Mouse (Mus musculus): Measurements from ENCODE around the gene Prickle1. TPM values are rescaled to one million over a fixed set of nuclear protein-coding genes. Genes with fewer than 3 reads are reported as not detected.

Prickle1 gene
- polyA plus RNA-seq, 1 experiment, result 7.4 TPM

DNA sequence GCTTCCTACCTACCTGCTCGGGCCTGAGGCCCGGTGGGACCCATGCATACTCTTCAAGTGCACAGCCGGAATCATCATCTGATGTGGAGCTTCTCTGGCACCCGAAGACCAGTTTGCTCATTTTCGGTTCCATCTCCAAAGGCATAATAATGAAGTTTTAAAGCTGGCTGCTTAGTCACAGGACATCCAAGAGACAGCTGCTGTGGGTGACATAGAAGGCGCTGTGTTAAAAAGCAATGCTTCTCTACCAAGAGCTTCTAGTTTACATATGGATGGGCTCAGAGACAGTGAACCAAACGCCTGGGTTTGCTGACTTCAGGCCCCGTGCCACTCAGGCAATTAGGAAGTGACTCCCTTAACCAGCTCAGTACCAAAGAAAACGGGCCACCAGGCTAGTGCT lies 83.3 kb downstream of the Prickle1 start:
- Histone ChIP-seq H3ac (ENCODE audit: control insufficient read depth, insufficient read length, low read depth) (no peak overlapping the region), H3K27me3 (ENCODE audit: control insufficient read depth, insufficient read depth, insufficient read length) (no peaks in the 10 kb centered on the region), H3K4me3 (ENCODE audit: insufficient read depth, poor library complexity, severe bottlenecking) (no peak overlapping the region), H3K79me2 (ENCODE audit: control insufficient read depth, insufficient read depth) (no peaks in the 10 kb centered on the region), H3K36me3 (ENCODE audit: control insufficient read depth, insufficient read depth) (no peaks in the 10 kb centered on the region), H3K79me3 (ENCODE audit: low read depth) (no peaks in the 10 kb centered on the region)
- TF ChIP-seq CTCF (IDR thresholded peaks at IDR 0.05; ENCODE audit: control insufficient read depth, insufficient read depth, insufficient read length) (no peak), CEBPB (IDR thresholded peaks at IDR 0.05; ENCODE audit: low read depth) (no peak), MYOD1 (IDR thresholded peaks at IDR 0.05; ENCODE audit: control insufficient read depth, insufficient read length, low read depth) (no peak), FOSL1 (IDR thresholded peaks at IDR 0.05; ENCODE audit: insufficient read depth, low read length, poor library complexity, severe bottlenecking) (no peak), USF1 (IDR thresholded peaks at IDR 0.05; ENCODE audit: low read depth) (no peak), MYOG (IDR thresholded peaks at IDR 0.05; ENCODE audit: control insufficient read depth, extremely low read depth, insufficient read length) (no peak), MAX (IDR thresholded peaks at IDR 0.05) (no peak)

DNA sequence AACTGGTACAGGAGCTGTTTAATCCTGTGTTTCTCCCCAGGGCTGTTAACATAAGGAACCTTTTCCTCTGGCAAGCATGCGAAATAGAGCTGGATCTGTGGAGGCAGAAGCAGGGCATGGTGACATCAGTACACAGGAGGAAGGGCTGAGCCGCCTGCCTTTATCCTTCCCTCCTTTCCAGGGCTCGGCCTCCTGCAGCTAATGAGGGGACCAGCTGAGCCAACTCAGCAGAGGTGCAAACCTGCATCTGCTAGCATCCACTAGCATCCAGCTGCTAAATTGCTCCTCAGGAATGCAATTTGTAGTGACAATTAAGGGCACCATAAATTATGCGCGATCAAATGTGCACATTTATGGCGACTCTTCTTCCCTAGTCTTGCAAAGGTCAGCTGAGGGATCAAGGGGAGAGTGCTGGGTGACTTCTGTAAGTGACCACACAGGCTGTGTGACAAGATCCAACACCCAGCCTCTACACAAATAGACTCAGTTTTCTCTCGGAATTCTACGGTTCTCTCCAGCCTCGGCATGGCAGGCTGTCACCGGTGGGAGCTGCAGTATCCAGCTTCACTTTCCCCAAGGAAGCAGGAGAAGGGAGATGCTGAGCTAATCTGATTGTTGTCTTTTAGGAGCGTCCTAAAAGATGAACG lies 84.9 kb downstream of the Prickle1 start:
- no peak overlapping the region for H3ac ChIP-seq (ENCODE audit: control insufficient read depth, insufficient read length, low read depth)
- no peaks in the 10 kb centered on the region for H3K79me3 ChIP-seq (ENCODE audit: low read depth)
- H3K36me3 ChIP-seq (ENCODE audit: control insufficient read depth, insufficient read depth), result no peaks in the 10 kb centered on the region
- no peaks in the 10 kb centered on the region for H3K79me2 ChIP-seq (ENCODE audit: control insufficient read depth, insufficient read depth)
- no peak overlapping the region for H3K4me3 ChIP-seq (ENCODE audit: insufficient read depth, poor library complexity, severe bottlenecking)
- TF ChIP-seq CTCF (IDR thresholded peaks at IDR 0.05; ENCODE audit: control insufficient read depth, insufficient read depth, insufficient read length) (no peak), CEBPB (IDR thresholded peaks at IDR 0.05; ENCODE audit: low read depth) (no peak), MYOG (IDR thresholded peaks at IDR 0.05; ENCODE audit: control insufficient read depth, extremely low read depth, insufficient read length) (no peak), FOSL1 (IDR thresholded peaks at IDR 0.05; ENCODE audit: insufficient read depth, low read length, poor library complexity, severe bottlenecking) (no peak), MAX (IDR thresholded peaks at IDR 0.05) (no peak), MYOD1 (IDR thresholded peaks at IDR 0.05; ENCODE audit: control insufficient read depth, insufficient read length, low read depth) (no peak), USF1 (IDR thresholded peaks at IDR 0.05; ENCODE audit: low read depth) (no peak)
- H3K27me3 ChIP-seq (ENCODE audit: control insufficient read depth, insufficient read depth, insufficient read length), result no peaks in the 10 kb centered on the region

- Histone ChIP-seq H3K79me2 (ENCODE audit: control insufficient read depth, insufficient read depth) (no peaks in the 10 kb centered on the region), H3K36me3 (ENCODE audit: control insufficient read depth, insufficient read depth) (peaks cover 21% of the 10 kb centered on the region), H3K27me3 (ENCODE audit: control insufficient read depth, insufficient read depth, insufficient read length) (no peaks in the 10 kb centered on the region), H3K79me3 (ENCODE audit: low read depth) (no peaks in the 10 kb centered on the region), H3K4me3 (ENCODE audit: insufficient read depth, poor library complexity, severe bottlenecking) (no peak overlapping the region), H3ac (ENCODE audit: control insufficient read depth, insufficient read length, low read depth) (no peak overlapping the region)
- TF ChIP-seq CEBPB (IDR thresholded peaks at IDR 0.05; ENCODE audit: low read depth) (no peak), FOSL1 (IDR thresholded peaks at IDR 0.05; ENCODE audit: insufficient read depth, low read length, poor library complexity, severe bottlenecking) (no peak), MYOD1 (IDR thresholded peaks at IDR 0.05; ENCODE audit: control insufficient read depth, insufficient read length, low read depth) (no peak), CTCF (IDR thresholded peaks at IDR 0.05; ENCODE audit: control insufficient read depth, insufficient read depth, insufficient read length) (no peak), USF1 (IDR thresholded peaks at IDR 0.05; ENCODE audit: low read depth) (no peak), MAX (IDR thresholded peaks at IDR 0.05) (no peak), MYOG (IDR thresholded peaks at IDR 0.05; ENCODE audit: control insufficient read depth, extremely low read depth, insufficient read length) (no peak)
Observed at GRCm38 (mm10) chr15:93504808-93505207, 90.9 kb downstream of the Prickle1 start.

DNA sequence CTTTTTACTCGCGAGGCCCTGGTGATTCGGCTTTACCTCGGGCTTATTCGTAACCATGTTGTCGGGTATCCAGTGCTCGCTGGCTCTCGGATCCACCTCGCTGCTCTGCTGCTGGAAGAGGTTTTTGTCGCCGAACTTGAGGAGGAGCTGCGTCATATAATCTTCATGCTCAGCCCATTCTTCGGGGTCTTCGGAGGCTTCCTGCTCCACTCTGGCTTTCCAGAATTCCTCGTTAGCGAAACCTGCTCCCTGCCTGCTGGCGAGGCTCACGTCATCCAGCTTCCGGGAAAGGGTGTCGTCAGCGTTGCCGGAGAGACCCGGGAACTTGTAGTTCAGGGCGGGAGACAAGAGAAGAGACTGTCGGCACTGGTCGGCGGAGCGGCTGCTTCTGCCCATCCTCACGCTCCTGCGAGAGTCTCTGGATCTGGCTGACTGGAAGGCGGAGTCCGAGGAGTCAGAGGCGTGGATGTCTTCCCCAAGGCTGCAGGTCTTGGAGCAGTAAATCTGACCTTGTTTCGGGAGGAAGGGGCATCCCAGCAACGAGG lies 92.4 kb downstream of the Prickle1 start:
- H3K4me3 ChIP-seq (ENCODE audit: insufficient read depth, poor library complexity, severe bottlenecking), result no peak overlapping the region
- peaks cover 33% of the 10 kb centered on the region for H3K36me3 ChIP-seq (ENCODE audit: control insufficient read depth, insufficient read depth)
- no peaks in the 10 kb centered on the region for H3K27me3 ChIP-seq (ENCODE audit: control insufficient read depth, insufficient read depth, insufficient read length)
- no peak overlapping the region for H3ac ChIP-seq (ENCODE audit: control insufficient read depth, insufficient read length, low read depth)
- TF ChIP-seq CTCF (IDR thresholded peaks at IDR 0.05; ENCODE audit: control insufficient read depth, insufficient read depth, insufficient read length) (no peak), USF1 (IDR thresholded peaks at IDR 0.05; ENCODE audit: low read depth) (no peak), MYOD1 (IDR thresholded peaks at IDR 0.05; ENCODE audit: control insufficient read depth, insufficient read length, low read depth) (no peak), MAX (IDR thresholded peaks at IDR 0.05) (no peak), FOSL1 (IDR thresholded peaks at IDR 0.05; ENCODE audit: insufficient read depth, low read length, poor library complexity, severe bottlenecking) (no peak), CEBPB (IDR thresholded peaks at IDR 0.05; ENCODE audit: low read depth) (no peak), MYOG (IDR thresholded peaks at IDR 0.05; ENCODE audit: control insufficient read depth, extremely low read depth, insufficient read length) (no peak)
- no peaks in the 10 kb centered on the region for H3K79me3 ChIP-seq (ENCODE audit: low read depth)
- no peaks in the 10 kb centered on the region for H3K79me2 ChIP-seq (ENCODE audit: control insufficient read depth, insufficient read depth)

- no peak for TF ChIP-seq MYOD1 (IDR thresholded peaks at IDR 0.05; ENCODE audit: control insufficient read depth, insufficient read length, low read depth)
- no peak for TF ChIP-seq CEBPB (IDR thresholded peaks at IDR 0.05; ENCODE audit: low read depth)
- TF ChIP-seq MAX (IDR thresholded peaks at IDR 0.05), result no peak
- no peak for TF ChIP-seq USF1 (IDR thresholded peaks at IDR 0.05; ENCODE audit: low read depth)
- no peak for TF ChIP-seq MYOG (IDR thresholded peaks at IDR 0.05; ENCODE audit: control insufficient read depth, extremely low read depth, insufficient read length)
- TF ChIP-seq FOSL1 (IDR thresholded peaks at IDR 0.05; ENCODE audit: insufficient read depth, low read length, poor library complexity, severe bottlenecking), result no peak
- TF ChIP-seq CTCF (IDR thresholded peaks at IDR 0.05; ENCODE audit: control insufficient read depth, insufficient read depth, insufficient read length), result no peak
- peaks cover 33% of the 10 kb centered on the region for H3K36me3 ChIP-seq (ENCODE audit: control insufficient read depth, insufficient read depth)
- no peak overlapping the region for H3K4me3 ChIP-seq (ENCODE audit: insufficient read depth, poor library complexity, severe bottlenecking)
- no peak overlapping the region for H3ac ChIP-seq (ENCODE audit: control insufficient read depth, insufficient read length, low read depth)
- no peaks in the 10 kb centered on the region for H3K79me2 ChIP-seq (ENCODE audit: control insufficient read depth, insufficient read depth)
- no peaks in the 10 kb centered on the region for H3K27me3 ChIP-seq (ENCODE audit: control insufficient read depth, insufficient read depth, insufficient read length)
- no peaks in the 10 kb centered on the region for H3K79me3 ChIP-seq (ENCODE audit: low read depth)
Observed at GRCm38 (mm10) chr15:93502703-93503102, 93.0 kb downstream of the Prickle1 start.
